Mouse (Mus musculus) liver, embryonic 15.5 days (tissue): ENCODE measurements around the gene Rspo1. TPM values are rescaled to one million over a fixed set of nuclear protein-coding genes. Genes with fewer than 3 reads are reported as not detected.

Experiments used
- ATAC-seq: fragments of 200-750 bp; cut with Nextera tagmentation; 2 replicates; pipeline ENCODE4 v1.8.0; 2017; ENCODE audit warnings: moderate number of reproducible peaks, mild to moderate bottlenecking, moderate library complexity; ENCODE audit not compliant: insufficient read depth
- H3K27ac ChIP-seq: fragments of 300-500 bp; sonication (generic); replicated peaks from 2 replicates; pipeline ENCODE4 v1.5.1; 2015; ENCODE audit warnings: mild to moderate bottlenecking, inconsistent platforms
- H3K27me3 ChIP-seq: fragments of 300-500 bp; sonication (generic); 2 replicates; pipeline ENCODE4 v1.6.1; 2015; ENCODE audit warnings: mild to moderate bottlenecking, inconsistent platforms
- H3K36me3 ChIP-seq: fragments of 300-500 bp; sonication (generic); replicated peaks from 2 replicates; pipeline ENCODE4 v1.6.1; 2015; ENCODE audit warnings: moderate library complexity, mild to moderate bottlenecking, inconsistent platforms
- H3K4me1 ChIP-seq: fragments of 300-500 bp; sonication (generic); replicated peaks from 2 replicates; pipeline ENCODE4 v1.6.1; 2015; ENCODE audit warnings: inconsistent platforms
- H3K4me2 ChIP-seq: fragments of 300-500 bp; sonication (generic); 2 replicates; pipeline ENCODE4 v1.6.1; 2015; ENCODE audit warnings: moderate library complexity, mild to moderate bottlenecking, inconsistent platforms
- H3K4me3 ChIP-seq: fragments of 300-500 bp; sonication (generic); replicated peaks from 2 replicates; pipeline ENCODE4 v1.5.1; 2015; ENCODE audit warnings: mild to moderate bottlenecking, inconsistent platforms
- H3K9ac ChIP-seq: fragments of 300-500 bp; sonication (generic); 2 replicates; pipeline ENCODE4 v1.6.1; 2015; ENCODE audit warnings: moderate library complexity, mild to moderate bottlenecking, inconsistent platforms
- H3K9me3 ChIP-seq: fragments of 300-500 bp; sonication (generic); replicated peaks from 2 replicates; pipeline ENCODE4 v1.6.1; 2016; ENCODE audit warnings: inconsistent platforms
- WGBS: fragments of 180-500 bp; shearing (Covaris S2); methylation state at CpG from one replicate; pipeline ENCODE4 v1.1.7; 2015; ENCODE audit warnings: mixed read lengths; ENCODE audit not compliant: insufficient replicate concordance; 5-methylcytosine and 5-hydroxymethylcytosine counted together
- polyA plus RNA-seq: library from polyadenylated mRNA; unstranded; fragments of >200 nt; fragmentation: Nextera tagmentation; extraction: Ambion mirVana; gene quantifications from 2 replicates; pipeline ENCODE4 v1.2.1, GENCODE M21; 2015

The Rspo1 gene
- polyA plus RNA-seq, 1 experiment from 2014 or later = 0.67 TPM

DNA sequence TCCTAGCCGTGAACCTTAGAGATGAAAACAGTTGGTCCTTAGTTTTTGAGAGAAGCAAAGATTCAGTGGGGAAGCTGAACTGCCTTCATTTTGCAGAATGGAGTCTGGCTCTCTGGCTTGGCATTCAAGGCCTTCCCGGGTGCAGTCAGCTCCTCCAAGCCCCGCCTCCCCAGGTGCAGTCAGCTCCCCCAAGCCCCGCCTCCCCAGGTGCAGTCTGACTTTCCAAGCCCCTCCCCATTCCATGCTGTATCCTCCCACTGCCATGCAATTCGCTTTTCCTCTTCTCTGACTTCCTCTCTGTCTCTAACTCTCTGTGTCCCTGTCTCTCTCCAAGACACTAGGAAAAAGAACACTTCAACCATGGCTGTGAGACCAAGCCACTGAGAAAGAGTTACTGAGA, 8.0 kb upstream of the Rspo1 start:
- H3K36me3 ChIP-seq = no peaks in the 10 kb centered on the region

DNA sequence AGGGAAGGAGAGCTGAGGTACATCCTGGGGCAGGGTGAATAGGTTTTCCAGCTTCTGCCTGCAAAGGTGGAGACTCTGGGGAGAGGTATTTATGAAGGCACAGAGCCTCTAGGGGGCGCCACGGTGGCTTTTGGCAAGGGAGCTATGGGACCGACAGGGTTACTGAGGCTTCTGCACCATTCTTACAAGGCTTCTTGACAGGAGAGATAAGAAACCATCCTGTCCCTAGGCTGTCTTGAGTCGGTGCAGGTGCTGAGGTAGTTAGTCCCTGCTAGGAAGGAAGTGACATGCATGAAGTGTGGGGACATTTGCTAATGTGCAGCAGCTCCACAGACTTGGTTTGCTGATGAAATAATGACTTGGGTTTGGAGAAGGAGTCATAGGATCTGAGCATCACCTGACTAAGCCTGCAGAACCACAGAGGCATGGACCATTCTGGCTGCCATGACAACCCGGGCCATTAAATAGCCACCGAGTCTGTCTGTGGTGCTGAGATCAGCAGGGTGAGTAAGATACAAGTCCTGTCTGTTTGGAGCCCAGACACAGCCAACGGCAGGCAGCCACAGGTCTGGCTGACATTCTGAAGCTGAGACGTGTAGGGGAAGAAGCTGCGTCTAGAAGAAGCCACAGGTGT, 2.2 kb upstream of the Rspo1 start:
- H3K9me3 ChIP-seq = no peaks in the 10 kb centered on the region
- H3K9ac ChIP-seq = no peak overlapping the region
- H3K27ac ChIP-seq = no peak overlapping the region
- H3K36me3 ChIP-seq = no peaks in the 10 kb centered on the region
- ATAC-seq = no peak
- H3K4me3 ChIP-seq = no peak overlapping the region
- H3K4me2 ChIP-seq = no peak overlapping the region
- WGBS = 13% methylated on average over 9 of the region's 9 CpGs
- H3K4me1 ChIP-seq = peaks cover 10% of the 10 kb centered on the region; the same call in 1 of the 2 replicates
- H3K27me3 ChIP-seq = peaks cover 81% of the 10 kb centered on the region

More for the DNA sequence above, 8.0 kb upstream of the Rspo1 start:
- Histone ChIP-seq H3K9ac (no peak overlapping the region), H3K27me3 (peaks cover 26% of the 10 kb centered on the region), H3K27ac (no peak overlapping the region), H3K4me1 (no peaks in the 10 kb centered on the region), H3K4me3 (no peak overlapping the region), H3K4me2 (no peak overlapping the region), H3K9me3 (no peaks in the 10 kb centered on the region)
- WGBS = 17% methylated on average over 5 of the region's 5 CpGs
- ATAC-seq = no peak

- Histone ChIP-seq H3K27me3 (peaks cover 88% of the 10 kb centered on the region), H3K36me3 (no peaks in the 10 kb centered on the region), H3K27ac (no peak overlapping the region), H3K4me2 (no peak overlapping the region), H3K4me1 (peaks cover 10% of the 10 kb centered on the region; the same call in 1 of the 2 replicates), H3K9ac (no peak overlapping the region), H3K4me3 (no peak overlapping the region), H3K9me3 (no peaks in the 10 kb centered on the region)
- 10% methylated on average over 18 of the region's 18 CpGs for WGBS
- ATAC-seq = no peak
These were observed 1.2 kb upstream of the Rspo1 start for GRCm38 (mm10) chr4:124984871-124985670.

DNA sequence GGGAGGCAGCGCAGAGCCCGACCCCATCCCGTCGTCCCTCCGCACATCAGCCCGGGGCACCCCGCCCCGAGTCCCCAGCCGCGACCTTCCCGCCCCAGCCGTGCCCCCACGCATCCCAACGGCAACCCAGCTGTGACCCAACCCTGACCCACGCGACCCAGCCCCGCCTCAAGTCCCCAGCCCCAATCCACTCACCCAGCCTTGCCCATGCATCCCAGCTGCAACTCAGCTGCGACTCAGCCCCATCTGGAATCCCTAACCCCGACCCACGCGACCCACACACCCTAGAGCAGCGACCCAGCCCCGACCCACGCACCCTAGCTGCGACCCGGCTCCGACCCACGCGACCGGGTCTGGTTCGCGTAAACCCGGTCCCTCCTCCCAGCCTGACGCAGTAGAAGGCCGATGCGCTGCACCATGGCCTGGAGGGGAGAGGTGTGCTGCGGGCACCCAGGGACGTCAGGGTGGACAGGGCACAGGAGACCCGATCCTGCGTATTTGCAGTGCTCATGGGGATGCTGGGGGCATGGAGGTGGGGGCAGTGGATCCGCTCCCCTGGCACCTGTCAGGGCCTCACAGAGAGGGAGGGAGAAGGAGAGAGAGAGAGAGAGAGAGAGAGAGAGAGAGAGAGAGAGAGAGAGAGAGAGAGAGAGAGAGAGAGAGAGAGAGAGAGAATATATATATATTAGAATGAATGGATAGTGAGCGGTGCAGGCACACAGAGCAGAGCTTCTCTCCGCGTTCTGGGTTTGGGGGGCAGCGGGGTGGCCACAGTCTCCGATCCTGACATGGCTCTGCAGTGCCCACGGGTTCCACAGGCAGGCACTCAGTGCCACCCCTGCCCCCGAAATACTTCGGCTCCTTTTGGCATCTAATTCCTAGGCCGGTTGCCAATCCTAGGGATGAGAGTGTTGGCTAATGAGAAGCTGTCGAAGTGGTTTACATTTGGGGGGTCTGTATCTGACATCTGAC, 795 bp downstream of the Rspo1 start:
- Histone ChIP-seq H3K4me3 (peak overlapping the region; percentile 39), H3K27me3 (peaks cover 98% of the 10 kb centered on the region), H3K27ac (no peak overlapping the region), H3K9ac (no peak overlapping the region), H3K4me1 (peaks cover 10% of the 10 kb centered on the region; the same call in 1 of the 2 replicates), H3K9me3 (no peaks in the 10 kb centered on the region), H3K4me2 (peak overlapping the region; percentile 56), H3K36me3 (no peaks in the 10 kb centered on the region)
- WGBS = 7% methylated on average over 50 of the region's 51 CpGs
- ATAC-seq = no peak

DNA sequence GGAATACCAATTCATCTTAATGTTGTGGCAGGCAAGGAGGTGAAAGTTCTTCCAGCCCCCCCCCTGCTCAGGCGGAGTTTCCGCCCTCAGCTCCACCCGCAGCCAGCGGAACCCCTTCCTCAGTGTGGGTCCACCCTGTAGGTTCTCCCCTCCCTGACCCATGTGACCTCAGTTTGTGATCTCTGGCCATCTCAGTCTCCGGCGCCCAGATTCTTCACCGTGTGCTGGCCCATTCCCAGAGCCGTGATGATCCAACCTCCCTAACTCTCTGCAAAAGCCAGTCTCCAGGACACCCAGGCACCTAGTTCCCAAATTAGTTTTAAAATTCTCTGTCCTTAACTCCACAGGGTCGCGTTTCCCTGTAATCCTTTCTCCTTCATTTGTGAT, 1.5 kb downstream of the Rspo1 start:
- Histone ChIP-seq H3K4me1 (peaks cover 10% of the 10 kb centered on the region; the same call in 1 of the 2 replicates), H3K27me3 (peaks cover 93% of the 10 kb centered on the region), H3K4me3 (no peak overlapping the region), H3K36me3 (no peaks in the 10 kb centered on the region), H3K9ac (no peak overlapping the region), H3K9me3 (no peaks in the 10 kb centered on the region), H3K4me2 (no peak overlapping the region), H3K27ac (no peak overlapping the region)
- WGBS = 14% methylated on average over 10 of the region's 10 CpGs
- ATAC-seq = no peak

GRCm38 (mm10) chr4:124988382-124988781, 2.2 kb downstream of the Rspo1 start:
- no peak overlapping the region for H3K27ac ChIP-seq
- H3K4me1 ChIP-seq = peaks cover 10% of the 10 kb centered on the region; the same call in 1 of the 2 replicates
- no peak for ATAC-seq
- peaks cover 90% of the 10 kb centered on the region for H3K27me3 ChIP-seq
- H3K36me3 ChIP-seq = no peaks in the 10 kb centered on the region
- no peak overlapping the region for H3K9ac ChIP-seq
- H3K4me2 ChIP-seq = no peak overlapping the region
- WGBS = 16% methylated on average over 9 of the region's 9 CpGs
- H3K4me3 ChIP-seq = no peak overlapping the region
- no peaks in the 10 kb centered on the region for H3K9me3 ChIP-seq

- no peaks in the 10 kb centered on the region for H3K36me3 ChIP-seq
- no peak for ATAC-seq
- no peak overlapping the region for H3K4me3 ChIP-seq
- peaks cover 76% of the 10 kb centered on the region for H3K27me3 ChIP-seq
- H3K4me1 ChIP-seq = peaks cover 10% of the 10 kb centered on the region; the same call in 1 of the 2 replicates
- 13% methylated on average over 20 of the region's 20 CpGs for WGBS
- H3K9me3 ChIP-seq = no peaks in the 10 kb centered on the region
- no peak overlapping the region for H3K27ac ChIP-seq
- H3K9ac ChIP-seq = no peak overlapping the region
- peak overlapping the region; percentile 27 for H3K4me2 ChIP-seq
These were observed 3.6 kb downstream of the Rspo1 start for GRCm38 (mm10) chr4:124989787-124990253.

GRCm38 (mm10) chr4:124990325-124990724, 4.1 kb downstream of the Rspo1 start:
- H3K36me3 ChIP-seq = no peaks in the 10 kb centered on the region
- no peaks in the 10 kb centered on the region for H3K9me3 ChIP-seq
- no peak for ATAC-seq
- peak overlapping the region; percentile 27 for H3K4me2 ChIP-seq
- H3K27ac ChIP-seq = no peak overlapping the region
- WGBS = 6% methylated on average over 7 of the region's 7 CpGs
- H3K4me1 ChIP-seq = peaks cover 10% of the 10 kb centered on the region; the same call in 1 of the 2 replicates
- H3K27me3 ChIP-seq = peaks cover 71% of the 10 kb centered on the region
- no peak overlapping the region for H3K9ac ChIP-seq
- no peak overlapping the region for H3K4me3 ChIP-seq

DNA sequence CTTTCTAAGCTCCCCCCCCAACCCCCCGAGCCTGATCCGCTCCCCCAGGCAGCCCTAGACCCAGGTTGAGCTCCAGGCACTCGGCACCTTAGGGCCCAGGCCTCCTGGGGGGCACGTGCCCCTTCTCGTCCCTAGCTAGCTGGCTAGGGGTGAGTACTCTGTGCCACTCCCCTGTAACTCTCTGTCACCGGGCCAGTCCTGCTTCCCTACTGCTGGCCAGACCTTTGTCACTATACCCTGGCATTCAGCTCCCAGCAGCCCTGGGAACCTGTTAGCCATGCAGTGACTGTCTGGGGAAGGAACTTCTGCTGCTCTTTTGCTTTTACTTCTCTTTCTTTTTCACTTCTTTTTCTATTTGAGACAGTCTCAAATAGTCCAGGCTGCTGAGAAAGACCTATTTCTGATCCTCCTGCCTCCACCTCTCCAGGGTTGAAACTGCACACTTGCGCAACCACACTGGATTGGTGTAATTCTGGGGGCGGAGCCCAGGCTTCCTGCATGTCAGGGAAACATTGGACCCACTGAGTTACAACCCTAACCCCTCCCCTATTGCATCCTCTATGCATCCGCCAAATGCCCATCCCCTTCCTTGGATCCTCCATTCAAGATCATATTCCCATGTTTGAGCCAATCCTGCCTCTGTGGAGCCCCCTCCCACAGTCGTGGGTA, 11.4 kb downstream of the Rspo1 start:
- no peaks in the 10 kb centered on the region for H3K9me3 ChIP-seq
- H3K4me3 ChIP-seq = no peak overlapping the region
- peak overlapping the region; percentile 10; the same call in 1 of the 2 replicates for H3K4me2 ChIP-seq
- H3K27me3 ChIP-seq = peaks cover 6% of the 10 kb centered on the region; the same call in 1 of the 2 replicates
- peaks cover 14% of the 10 kb centered on the region for H3K4me1 ChIP-seq
- no peaks in the 10 kb centered on the region for H3K36me3 ChIP-seq
- peak overlapping the region; percentile 60; the same call in 1 of the 2 replicates for H3K27ac ChIP-seq
- ATAC-seq = peak; percentile 47; the same call in 1 of the 2 replicates
- no peak overlapping the region for H3K9ac ChIP-seq
- 39% methylated on average over 10 of the region's 10 CpGs for WGBS

- Histone ChIP-seq H3K4me1 (peaks cover 14% of the 10 kb centered on the region), H3K9ac (no peak overlapping the region), H3K9me3 (no peaks in the 10 kb centered on the region), H3K27me3 (peaks cover 14% of the 10 kb centered on the region), H3K4me3 (no peak overlapping the region), H3K36me3 (no peaks in the 10 kb centered on the region), H3K4me2 (no peak overlapping the region), H3K27ac (no peak overlapping the region)
- WGBS = 58% methylated on average over 3 of the region's 3 CpGs
- ATAC-seq = no peak
These were observed 13.3 kb downstream of the Rspo1 start for GRCm38 (mm10) chr4:124999548-124999947.
